Mouse (Mus musculus) adrenal gland, adult 2 months (tissue): ENCODE data around the gene Gm5431. TPM values are rescaled to one million over a fixed set of nuclear protein-coding genes. Genes with fewer than 3 reads are reported as not detected.
"Not testable (repeated sequence)": the region's sequence is repeated elsewhere in the genome, so short reads cannot be mapped to it uniquely, and the experiment has no call there.

Experiments
- DNase-seq: peaks from one replicate; pipeline ENCODE4 v3.0.0; 2021
- polyA plus RNA-seq: library from polyadenylated mRNA; depleted of rRNA; stranded (reverse); fragments of >200 nt; gene quantifications from 2 replicates; pipeline ENCODE4 v1.2.3, GENCODE M21; 2012
- total RNA-seq, 2 experiments: library from RNA; stranded (reverse); gene quantifications; 2 replicates each; pipeline ENCODE4 v1.2.3; 2021

Gene Gm5431
- total and polyA plus RNA-seq, 3 experiments: 0.09 to 2.9 (median 1.8) TPM

DNA sequence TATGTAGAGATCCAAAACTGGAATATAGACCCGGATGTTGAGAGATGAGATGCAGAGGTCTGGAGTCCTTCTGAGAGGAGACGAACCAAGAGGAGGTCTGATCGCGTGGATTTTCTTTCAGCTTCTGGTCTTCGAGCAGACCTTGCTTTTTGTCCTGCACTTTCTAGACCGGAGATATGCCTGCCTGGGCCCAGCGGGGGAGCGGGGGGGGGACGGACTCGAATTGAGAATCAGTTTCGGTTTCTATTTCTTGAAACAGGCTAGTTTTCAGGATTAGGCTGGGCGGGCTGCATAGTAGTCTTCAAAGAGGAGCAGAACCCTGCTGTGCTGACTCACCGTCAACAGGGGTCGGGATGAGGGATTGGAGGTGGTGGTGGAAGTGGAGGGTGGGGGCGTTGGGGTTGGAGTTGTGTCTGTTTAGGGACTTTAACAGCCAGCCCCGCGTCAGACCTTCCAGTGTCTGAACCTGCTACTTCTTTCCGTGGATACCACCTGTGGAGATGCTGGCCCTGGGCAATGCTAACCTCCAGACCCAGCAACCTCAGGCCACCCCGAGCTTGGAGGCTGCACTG lies 30.7 kb downstream of the Gm5431 start, which contains the start of gene Irgm1:
Gene Irgm1 (minus strand): TSS at position 483 of the 572 bp plus-strand sequence.
- DNase-seq: peak; percentile 85

DNA sequence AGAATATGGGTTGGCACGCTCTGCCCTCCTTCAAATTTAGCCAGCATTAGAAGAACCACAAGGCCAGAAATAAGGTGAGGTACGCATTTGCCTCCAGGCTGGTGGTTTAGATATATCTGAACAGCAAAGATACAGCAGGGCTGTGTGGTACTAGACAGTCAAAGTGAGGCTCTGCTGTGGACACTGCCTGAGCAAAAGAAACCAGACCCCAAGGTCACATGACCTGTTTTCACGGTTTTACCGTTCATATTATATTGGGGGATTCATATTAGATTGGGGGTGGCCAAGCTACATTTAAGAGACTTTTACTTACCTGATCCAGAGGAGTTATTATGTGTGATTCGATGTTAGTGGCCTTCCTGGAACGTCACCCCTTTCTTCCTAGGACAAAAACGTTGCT lies 31.2 kb downstream of the Gm5431 start:
- DNase-seq: no peak

DNA sequence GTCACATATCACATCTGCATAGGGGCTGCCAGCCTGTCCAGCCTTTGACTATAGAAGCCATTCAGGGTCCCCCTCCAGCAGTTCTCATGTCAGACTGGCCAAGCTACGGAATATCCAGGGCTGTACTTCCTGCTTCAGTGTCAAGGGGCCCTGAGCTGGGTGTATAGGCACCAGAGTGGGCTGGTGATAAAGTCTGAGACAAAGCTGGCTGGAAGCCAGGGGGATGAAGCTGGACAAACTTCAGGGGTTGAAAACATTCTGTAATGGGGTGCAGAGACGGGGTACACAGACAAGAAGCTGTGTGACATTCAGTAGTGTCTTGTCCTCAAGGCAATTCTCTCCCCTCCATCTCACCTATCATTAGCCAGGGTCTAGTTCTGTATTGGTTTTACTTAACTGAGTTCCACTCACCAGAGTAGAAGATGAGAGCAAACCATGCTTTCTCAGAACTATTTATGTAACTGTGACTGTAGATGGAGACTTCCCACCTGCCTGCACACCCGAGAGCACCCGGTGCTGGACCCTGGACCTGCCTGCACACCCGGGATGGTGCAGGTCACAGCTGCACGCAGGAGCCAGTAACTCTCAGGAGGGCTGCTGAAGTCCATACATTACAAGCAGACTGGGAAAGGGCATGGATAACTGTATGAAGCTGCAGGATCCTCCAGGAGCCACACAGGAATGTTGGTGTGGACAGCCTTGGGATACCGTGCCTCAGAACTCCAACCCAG lies 32.5 kb downstream of the Gm5431 start:
- DNase-seq: peak; percentile 18

DNA sequence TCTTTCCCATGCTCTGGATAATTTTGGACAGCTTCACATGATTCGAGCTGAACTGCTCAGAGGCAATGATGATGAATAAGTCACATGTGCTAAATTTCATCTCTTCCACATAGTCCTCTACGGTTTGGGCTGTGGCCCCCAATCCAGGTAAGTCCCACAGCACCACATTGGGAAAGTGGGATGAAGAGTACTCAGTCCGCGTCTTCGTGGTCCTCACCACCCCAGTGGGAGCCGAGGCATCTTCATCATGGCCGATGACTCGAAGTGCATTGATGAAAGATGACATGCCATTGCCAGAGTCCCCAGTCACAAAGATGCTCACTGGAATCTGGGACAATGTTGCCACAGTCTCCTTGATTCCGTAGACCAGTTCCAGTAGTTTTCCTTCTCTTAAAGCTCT lies 35.5 kb downstream of the Gm5431 start:
- no peak for DNase-seq

DNA sequence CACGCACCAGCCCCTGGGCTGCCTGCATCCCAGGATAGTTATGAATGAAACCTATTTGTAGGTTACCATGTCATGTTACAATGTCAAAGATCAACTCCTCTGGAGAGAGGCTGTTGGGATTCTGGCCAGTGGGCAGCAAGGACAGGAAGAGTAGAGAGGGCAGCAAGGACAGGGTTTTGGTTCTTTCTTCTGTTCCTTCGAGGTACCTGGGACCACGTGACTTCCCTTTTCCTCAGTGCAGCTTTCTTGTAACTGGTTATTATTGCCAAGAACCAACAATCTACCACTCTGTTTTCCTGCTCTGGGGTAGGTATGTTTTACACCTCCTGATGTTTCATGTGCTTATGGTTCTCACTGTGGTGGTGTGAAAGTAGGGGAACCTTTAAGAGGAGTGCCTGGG lies 38.2 kb downstream of the Gm5431 start:
- no peak for DNase-seq

DNA sequence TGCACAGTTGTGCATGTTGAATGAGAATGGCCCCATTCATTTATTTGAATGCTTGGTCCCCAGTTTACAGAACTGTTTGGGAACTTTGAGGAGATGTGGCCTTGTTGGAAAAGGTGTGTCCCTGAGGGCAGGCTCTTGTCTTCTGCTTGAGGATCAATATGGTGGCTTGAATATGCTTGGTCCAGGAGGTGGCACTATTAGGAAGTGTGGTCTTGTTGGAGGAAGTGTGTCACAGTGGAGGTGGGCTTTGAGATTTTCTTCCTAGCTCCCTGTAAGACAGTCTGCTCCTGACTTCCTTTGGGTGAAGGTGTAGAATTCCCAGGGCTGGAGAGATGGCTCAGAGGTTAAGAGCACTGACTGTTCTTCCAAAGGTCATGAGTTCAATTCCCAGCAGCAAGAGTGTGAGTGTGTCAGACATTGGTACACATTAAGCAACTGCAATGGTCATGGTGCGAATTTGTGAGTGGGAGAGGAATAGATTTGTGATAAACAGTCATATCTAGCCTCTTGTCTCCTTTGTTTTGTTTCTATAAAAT lies 39.2 kb downstream of the Gm5431 start:
- no peak for DNase-seq

DNA sequence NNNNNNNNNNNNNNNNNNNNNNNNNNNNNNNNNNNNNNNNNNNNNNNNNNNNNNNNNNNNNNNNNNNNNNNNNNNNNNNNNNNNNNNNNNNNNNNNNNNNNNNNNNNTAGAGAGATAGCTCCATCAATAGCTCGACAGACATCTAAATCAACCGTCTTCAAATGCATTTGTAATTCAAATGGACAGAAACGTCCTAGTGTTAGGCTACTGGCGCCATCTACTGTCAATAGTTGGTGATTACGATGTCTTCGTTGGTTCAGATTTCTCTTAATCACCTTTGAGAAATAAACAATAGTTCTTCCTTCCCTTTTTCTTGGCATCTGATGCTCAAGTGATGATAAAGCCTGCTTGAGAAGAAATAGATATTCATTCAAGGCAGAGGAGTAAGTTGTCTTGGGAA lies 43.0 kb downstream of the Gm5431 start:
- DNase-seq: no peak

DNA sequence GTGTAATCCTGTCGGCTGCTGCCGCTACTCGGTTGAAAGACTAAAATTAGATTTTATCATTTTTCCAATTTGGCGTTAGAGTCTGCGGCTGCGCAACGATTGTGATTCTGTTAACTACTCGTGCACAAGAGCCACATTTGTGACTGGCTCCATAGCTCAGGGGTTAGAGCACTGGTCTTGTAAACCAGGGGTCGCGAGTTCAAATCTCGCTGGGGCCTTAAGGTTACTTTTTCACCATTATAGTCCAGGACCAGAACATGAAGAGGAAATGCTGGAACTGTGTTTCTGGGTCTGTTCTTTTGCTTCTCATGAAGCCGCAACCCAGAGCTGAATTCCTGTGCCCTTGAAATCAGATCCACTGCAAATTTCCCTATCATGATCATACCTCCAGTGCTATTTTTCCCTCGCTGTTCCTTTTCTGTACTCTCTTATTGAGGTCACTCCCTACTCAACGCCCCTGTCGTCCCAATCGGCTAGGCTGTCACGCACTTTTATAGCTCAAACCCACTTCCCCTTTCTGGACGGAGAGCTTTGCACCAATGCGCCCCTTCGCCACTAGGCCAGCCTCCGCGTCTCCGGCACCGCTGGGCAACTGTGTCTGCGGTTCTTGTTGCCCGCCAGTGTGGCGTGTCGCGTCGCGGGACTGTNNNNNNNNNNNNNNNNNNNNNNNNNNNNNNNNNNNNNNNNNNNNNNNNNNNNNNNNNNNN lies 48.4 kb downstream of the Gm5431 start:
- peak; percentile 93 for DNase-seq

DNA sequence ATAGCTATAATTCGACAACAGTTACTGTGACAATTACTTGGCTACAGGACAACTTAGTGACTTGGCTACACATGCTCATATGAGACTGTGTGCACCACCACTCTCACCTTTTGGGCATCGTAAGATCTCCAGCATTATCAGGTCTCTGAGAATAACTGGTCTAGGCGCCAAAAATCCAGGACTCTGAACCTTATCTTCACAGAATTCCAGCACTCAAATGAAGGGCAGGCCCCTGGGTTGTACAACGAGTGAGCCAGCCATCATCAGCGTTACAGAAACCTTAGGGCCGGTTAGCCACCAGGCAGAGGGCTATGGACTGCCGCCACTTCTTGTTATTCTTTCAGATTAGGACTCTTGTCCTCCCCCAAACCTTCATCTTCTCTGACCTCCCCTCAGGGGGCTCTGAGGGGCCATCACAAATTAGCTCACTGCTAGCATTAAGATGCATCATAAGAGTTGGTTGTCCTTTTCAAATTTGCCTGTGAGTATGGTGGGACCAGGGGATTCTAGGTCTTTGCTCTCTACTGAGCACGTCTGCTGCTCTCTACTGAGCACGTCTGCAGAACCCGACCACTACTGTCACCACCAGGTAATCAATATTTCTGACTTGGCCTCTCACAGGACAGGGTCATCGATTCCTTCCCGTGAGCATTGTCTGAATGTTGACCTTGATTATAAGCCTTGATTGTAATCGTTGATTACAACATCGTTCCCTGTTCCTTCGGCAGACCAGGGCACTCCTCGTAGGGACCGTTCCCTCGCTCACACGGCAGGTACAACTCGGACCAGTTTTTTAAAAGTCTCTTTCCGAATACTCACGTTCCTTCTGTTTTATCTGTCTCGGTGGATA lies 49.2 kb downstream of the Gm5431 start:
- DNase-seq: peak; percentile 37

DNA sequence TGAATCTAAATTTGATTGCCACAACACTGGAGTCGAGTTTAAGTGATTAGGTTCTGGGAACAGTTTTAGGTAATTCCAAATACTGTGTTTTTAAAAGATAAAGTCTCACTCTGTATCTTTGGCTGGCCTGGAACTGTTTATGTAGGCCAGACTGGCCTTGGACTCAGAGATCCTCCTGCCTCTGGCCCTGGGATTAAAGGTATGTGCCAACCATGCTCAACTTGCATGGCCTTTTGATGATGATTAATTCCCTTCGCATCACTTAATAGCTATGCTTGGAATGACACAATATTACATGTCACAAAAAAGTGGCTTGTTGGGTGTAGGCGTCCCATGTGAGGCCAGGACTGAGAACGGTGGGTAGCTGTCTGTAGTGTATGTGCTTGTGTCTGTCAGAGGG lies 49.8 kb downstream of the Gm5431 start:
- DNase-seq: peak; percentile 69

DNA sequence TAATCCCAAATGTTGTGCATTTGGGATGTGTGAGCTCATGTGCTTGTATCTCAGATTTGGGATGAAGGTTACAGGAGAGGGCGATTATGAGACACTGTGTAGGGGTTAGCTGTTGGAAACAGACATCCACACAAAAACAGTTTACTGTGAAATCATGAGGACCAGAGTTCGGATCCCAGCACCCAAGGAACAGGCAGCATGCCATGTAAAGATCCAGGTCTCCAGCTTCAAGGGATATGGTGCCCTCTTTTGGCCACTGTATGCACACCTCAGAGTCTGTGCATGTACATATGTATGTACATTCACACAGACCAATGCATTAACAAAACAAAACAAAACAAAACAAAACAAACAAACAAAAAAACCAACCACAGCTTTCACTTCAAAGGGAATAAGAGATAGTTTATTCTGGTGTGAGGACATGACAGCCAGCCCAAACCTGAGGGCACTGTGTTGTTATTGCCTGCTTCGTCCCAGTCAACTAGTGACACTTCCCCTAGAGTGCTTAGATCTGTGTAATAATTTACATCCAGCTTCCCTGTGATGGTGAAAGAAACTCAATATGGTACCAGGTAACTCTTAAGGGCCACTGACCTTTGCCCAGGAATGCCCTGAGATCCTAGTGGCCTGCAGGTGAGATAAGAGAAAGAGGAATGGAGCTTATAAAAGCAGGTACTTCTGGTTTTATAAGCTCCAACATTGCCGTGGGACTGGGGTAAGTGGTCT lies 50.6 kb downstream of the Gm5431 start:
- no peak for DNase-seq

DNA sequence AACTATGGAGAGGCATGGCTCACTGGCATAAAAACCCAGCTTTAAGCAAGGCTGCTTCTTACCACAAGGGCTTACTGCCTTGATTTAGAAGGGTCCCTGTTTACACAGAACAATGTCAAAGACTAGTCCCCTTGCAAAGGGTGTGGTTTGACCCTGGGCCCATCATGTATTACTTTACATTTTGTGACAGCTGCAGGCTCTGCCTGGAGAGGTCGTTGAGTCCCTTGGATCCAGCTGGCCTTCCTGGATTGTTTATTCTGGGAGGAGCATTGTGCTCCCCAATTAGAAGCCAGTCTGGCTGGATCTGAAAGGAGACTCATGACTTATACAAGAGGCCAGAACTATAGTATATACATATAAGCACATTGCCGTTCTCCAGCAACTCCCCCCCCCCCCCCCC lies 51.8 kb downstream of the Gm5431 start:
- DNase-seq: no peak

DNA sequence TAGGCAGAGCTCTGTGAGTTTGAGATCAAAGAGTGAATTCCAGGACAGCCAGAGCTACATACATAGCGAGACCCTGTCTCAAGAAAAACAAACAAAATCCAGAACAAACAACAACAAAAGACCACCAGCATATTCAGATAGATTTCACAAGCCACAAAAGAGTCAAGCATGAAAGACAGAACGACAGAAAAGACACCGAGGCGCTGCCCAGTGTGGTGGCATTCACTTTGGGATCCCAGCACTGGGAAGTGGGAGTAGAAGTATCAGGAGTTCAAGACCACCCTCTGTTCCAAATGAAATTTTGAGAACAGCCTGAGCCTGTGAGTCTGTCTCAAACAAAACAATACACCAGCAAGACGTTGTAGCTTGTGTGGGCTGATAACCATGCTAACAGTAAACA lies 55.1 kb downstream of the Gm5431 start:
- DNase-seq: no peak

DNA sequence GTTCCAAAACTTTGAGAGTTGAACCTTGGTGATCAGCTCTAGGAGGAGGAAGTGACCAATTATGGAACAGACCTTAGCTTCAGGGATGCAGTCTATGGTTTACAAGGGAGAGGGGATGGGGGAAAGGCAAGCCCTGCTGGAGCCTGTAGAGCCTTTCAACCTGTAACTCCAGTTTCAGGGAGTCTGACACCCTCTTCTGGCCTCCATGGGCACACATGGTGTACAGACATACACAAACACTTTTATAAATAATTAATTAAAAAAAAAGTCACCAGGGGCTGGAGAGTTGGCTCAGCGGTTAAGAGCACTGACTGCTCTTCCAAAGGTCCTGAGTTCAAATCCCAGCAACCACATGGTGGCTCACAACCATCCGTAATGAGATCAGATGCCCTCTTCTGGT lies 55.7 kb downstream of the Gm5431 start:
- not testable (repeated sequence) for DNase-seq

DNA sequence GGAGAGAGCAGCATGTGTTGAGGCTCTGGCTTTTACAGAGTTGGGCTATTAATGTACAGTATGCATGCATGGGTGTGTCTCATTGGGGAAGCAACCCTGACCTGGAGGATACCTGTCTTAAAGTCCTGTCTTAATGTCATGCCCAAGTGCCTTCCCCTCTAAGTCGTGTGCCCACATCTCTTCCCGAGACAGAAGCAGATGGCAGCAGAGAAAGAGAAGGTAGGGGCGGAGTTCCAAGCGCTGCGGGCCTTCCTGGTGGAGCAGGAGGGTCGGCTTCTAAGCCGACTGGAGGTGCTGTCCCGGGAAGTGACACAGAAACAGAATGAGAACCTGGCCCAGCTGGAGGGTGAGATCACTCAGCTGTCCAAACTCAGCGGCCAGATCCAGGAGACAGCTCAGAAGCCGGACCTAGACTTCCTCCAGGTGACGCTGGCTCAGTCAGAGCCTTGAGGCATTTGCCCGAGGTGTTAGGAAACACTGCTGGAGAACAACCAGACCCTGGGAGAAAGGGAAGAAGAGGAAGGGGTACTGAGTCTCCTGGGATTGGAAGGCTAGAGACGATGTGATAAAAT lies 56.7 kb downstream of the Gm5431 start:
- no peak for DNase-seq

DNA sequence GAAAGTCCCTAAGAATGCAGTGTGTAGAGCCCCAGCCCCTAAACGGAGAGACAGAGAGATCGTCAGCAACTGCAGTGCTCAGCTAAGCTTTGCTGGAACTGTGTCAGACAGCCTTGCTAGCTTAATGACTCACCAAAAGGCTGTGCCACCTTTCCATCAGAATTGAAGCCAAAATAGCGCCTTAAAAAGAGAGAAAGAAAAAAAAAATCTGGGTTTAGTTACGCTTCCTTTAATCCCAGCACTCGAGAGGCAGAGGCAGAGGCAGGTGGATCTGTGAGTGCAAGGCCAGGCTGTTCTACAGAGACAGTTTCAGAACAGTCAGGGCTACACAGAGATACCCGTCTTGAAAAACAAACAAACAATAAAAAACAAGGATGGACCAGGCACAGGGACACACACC lies 57.7 kb downstream of the Gm5431 start:
- DNase-seq: peak; percentile 63

DNA sequence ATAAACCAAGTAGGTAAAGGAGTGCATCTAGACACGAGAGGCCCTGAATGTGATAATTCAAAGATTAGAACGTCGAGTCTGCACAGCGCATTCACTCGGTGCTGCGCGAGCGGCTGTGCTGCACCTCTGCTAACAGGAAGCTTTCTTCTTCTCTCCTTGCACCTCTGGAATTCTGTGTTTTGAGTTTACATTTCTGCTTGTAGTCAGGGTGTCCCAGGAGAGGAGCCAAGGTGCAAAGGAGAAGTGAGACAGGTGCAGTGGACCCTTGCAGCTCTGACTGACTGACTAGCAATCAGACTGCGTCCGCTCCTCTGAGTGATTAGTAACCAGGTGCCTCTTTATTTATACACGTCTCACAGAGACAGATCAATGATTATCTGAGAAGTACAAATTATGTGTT lies 58.8 kb downstream of the Gm5431 start:
- no peak for DNase-seq

DNA sequence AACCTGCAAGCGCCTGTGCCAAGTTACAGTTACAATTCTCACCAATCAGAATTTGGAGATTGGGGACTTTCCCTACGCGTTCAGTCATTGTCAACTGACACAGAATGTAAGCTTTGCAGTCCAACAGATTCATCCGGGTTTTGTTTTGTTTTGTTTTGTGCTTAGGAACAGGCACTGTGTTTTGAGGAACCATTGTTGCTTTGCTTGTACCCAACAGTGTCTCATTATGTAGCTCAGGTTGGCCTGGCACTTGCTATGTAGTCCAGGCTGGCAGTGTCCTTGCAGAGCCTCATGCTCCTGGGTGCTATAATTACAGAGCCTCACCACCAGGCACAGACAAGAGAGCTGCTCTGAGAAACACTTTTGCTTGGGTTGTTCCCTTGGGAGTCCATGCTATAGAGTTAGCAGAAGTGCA lies 59.6 kb downstream of the Gm5431 start:
- DNase-seq: no peak

DNA sequence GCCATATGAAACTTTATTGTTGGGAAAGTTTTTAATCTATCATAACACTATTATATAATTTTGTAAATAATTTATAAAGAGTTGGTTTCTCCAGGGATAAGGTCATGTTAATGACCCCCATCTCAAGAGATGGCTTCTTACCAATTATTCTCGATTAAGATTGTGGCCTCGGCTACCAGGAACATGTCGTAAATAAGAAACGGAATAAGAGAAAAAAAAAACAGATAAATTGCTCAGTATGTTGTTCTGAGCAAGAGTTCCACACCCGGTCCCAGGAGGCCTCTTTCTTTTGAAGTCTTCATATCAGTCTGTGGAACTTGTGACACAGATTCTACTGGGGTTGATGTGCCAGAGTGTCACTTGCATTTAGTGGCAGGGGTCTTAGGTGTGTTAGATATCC lies 60.8 kb downstream of the Gm5431 start:
- no peak for DNase-seq

DNA sequence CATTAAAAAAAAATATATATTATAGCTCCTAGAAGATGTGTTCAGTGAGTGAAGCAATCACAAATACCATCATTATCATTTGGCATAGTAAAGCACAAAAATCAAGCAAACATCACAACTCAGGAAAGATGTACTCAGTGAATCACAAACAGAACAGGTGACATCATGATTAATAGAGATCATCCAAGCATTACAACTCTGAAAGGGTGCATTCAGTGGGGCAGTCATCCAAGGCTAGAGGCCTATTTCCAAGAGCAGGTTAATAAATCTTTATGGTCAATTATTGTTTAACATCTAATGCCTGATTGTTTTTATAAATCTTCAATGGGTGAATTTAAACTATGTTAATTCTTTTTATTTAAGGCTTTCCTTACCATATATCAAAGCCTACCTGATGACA lies 61.2 kb downstream of the Gm5431 start:
- DNase-seq: no peak
